Mouse (Mus musculus) C2C12 (cell line): ENCODE measurements around the gene Mphosph9.

ENCODE experiments used
- CEBPB ChIP-seq: IDR thresholded peaks from one replicate; pipeline ENCODE4 v1.6.1; 2011; ENCODE audit warnings: low read depth, mild to moderate bottlenecking, control low read depth, moderate library complexity
- CTCF ChIP-seq: IDR thresholded peaks from one replicate; pipeline ENCODE4 v1.5.1; 2011; ENCODE audit not compliant: control insufficient read depth, insufficient read depth, insufficient read length
- FOSL1 ChIP-seq: IDR thresholded peaks from one replicate; pipeline ENCODE4 v1.8.0; 2011; ENCODE audit warnings: mild to moderate bottlenecking, low read length; ENCODE audit not compliant: poor library complexity, insufficient read depth, severe bottlenecking
- MAX ChIP-seq: IDR thresholded peaks from one replicate; pipeline ENCODE4 v1.6.1; 2011; ENCODE audit warnings: mild to moderate bottlenecking, control low read depth
- MYOG ChIP-seq: IDR thresholded peaks from one replicate; pipeline ENCODE4 v1.6.1; 2011; ENCODE audit not compliant: control insufficient read depth, insufficient read length; ENCODE audit errors: extremely low read depth
- USF1 ChIP-seq: IDR thresholded peaks from one replicate; pipeline ENCODE4 v1.6.1; 2011; ENCODE audit warnings: low read depth, mild to moderate bottlenecking, control low read depth, moderate library complexity

GRCm38 (mm10) chr5:124223574-124223973 is 104.2 kb downstream of the Mphosph9 start:
- TF ChIP-seq CTCF, result no peak
- TF ChIP-seq CEBPB, result no peak
- TF ChIP-seq USF1, result no peak
- TF ChIP-seq MAX, result no peak
- no peak for TF ChIP-seq MYOG
- TF ChIP-seq FOSL1, result no peak
